Mouse (Mus musculus) stomach, postnatal 0 days (tissue): ENCODE data around the gene Map7. TPM values are rescaled to one million over a fixed set of nuclear protein-coding genes. Genes with fewer than 3 reads are reported as not detected.
A peak's percentile ranks its signal among the peaks of the same experiment; 100 is the strongest.

ENCODE experiments used
- ATAC-seq: fragments of 200-750 bp; cut with Nextera tagmentation; 2 replicates; pipeline ENCODE4 v1.8.0; 2017; ENCODE audit not compliant: low FRiP score, low TSS enrichment
- DNase-seq: peaks from one replicate; pipeline ENCODE4 v3.0.0-alpha.2; 2016; ENCODE audit warnings: low spot score
- H3K27ac ChIP-seq: fragments of 300-500 bp; sonication (generic); replicated peaks from 2 replicates; pipeline ENCODE4 v1.5.1; 2014; ENCODE audit warnings: mild to moderate bottlenecking, control low read depth
- H3K27me3 ChIP-seq: fragments of 300-500 bp; sonication (generic); 2 replicates; pipeline ENCODE4 v1.6.1; 2014; ENCODE audit warnings: low read length; ENCODE audit not compliant: control insufficient read depth, insufficient read depth
- H3K36me3 ChIP-seq: fragments of 300-500 bp; sonication (generic); 2 replicates; pipeline ENCODE4 v1.6.1; 2014; ENCODE audit warnings: low read length, mixed read lengths; ENCODE audit not compliant: control insufficient read depth, insufficient read depth
- H3K4me1 ChIP-seq: fragments of 300-500 bp; sonication (generic); replicated peaks from 2 replicates; pipeline ENCODE4 v1.6.1; 2014; ENCODE audit warnings: antibody characterized with exemption; ENCODE audit not compliant: control insufficient read depth, insufficient read depth
- H3K4me2 ChIP-seq: fragments of 300-500 bp; sonication (generic); replicated peaks from 2 replicates; pipeline ENCODE4 v1.6.1; 2014; ENCODE audit warnings: low read depth, mild to moderate bottlenecking, control low read depth, moderate library complexity
- H3K4me3 ChIP-seq: fragments of 300-500 bp; sonication (generic); 2 replicates; pipeline ENCODE4 v1.5.1; 2014; ENCODE audit warnings: low read depth, low read length, control low read depth
- H3K9ac ChIP-seq: fragments of 300-500 bp; sonication (generic); 2 replicates; pipeline ENCODE4 v1.6.1; 2014; ENCODE audit warnings: mild to moderate bottlenecking, low read length, control low read depth, mixed read lengths
- H3K9me3 ChIP-seq: fragments of 300-500 bp; sonication (generic); 2 replicates; pipeline ENCODE4 v1.6.1; 2016; ENCODE audit warnings: low read length; ENCODE audit not compliant: control insufficient read depth
- CTCF ChIP-seq: IDR thresholded peaks from 2 replicates; pipeline ENCODE4 v1.5.1; 2016; ENCODE audit warnings: antibody characterized with exemption, low read depth, mild to moderate bottlenecking, moderate library complexity
- EP300 ChIP-seq: optimal IDR thresholded peaks from 2 replicates; pipeline ENCODE3; 2016; ENCODE audit warnings: antibody characterized with exemption
- WGBS: fragments of 180-500 bp; shearing (Covaris S2); extraction: QIAGEN DNeasy Blood & Tissue Kit; methylation state at CpG from one replicate; pipeline ENCODE4 v1.1.7; 2014; 5-methylcytosine and 5-hydroxymethylcytosine counted together
- polyA plus RNA-seq: library from polyadenylated mRNA; unstranded; fragments of >200 nt; fragmentation: Nextera tagmentation; extraction: Ambion mirVana; gene quantifications from 2 replicates; pipeline ENCODE4 v1.2.1, GENCODE M21; 2015

The Map7 gene
- polyA plus RNA-seq, 1 experiment from 2014 or later: 23.0 TPM

- H3K9ac ChIP-seq: no peak overlapping the region
- H3K36me3 ChIP-seq: no peaks in the 10 kb centered on the region
- no peaks in the 10 kb centered on the region for H3K9me3 ChIP-seq
- TF ChIP-seq EP300: no peak
- no peak for TF ChIP-seq CTCF
- 73% methylated on average over 8 of the region's 8 CpGs for WGBS
- H3K27me3 ChIP-seq: no peaks in the 10 kb centered on the region
- no peak overlapping the region for H3K4me3 ChIP-seq
- H3K4me2 ChIP-seq: no peak overlapping the region
- H3K4me1 ChIP-seq: 0 out of 2 replicates have a peak, but pooled peaks cover 2% of the 10 kb centered on the region
- H3K27ac ChIP-seq: no peak overlapping the region
- ATAC-seq: no peak
- DNase-seq: no peak
Observed at GRCm38 (mm10) chr10:20219538-20219937, 71.3 kb downstream of the Map7 start.

GRCm38 (mm10) chr10:20220443-20221071 is 72.3 kb downstream of the Map7 start:
- Histone ChIP-seq H3K36me3 (no peaks in the 10 kb centered on the region), H3K4me3 (no peak overlapping the region), H3K4me2 (no peak overlapping the region), H3K4me1 (0 out of 2 replicates have a peak, but pooled peaks cover 2% of the 10 kb centered on the region), H3K9ac (no peak overlapping the region), H3K9me3 (no peaks in the 10 kb centered on the region), H3K27ac (0 out of 2 replicates have a peak overlapping the region, but pooled peaks have one; percentile 13), H3K27me3 (no peaks in the 10 kb centered on the region)
- TF ChIP-seq EP300 (no peak), CTCF (no peak)
- ATAC-seq: peak; percentile 80
- DNase-seq: peak; percentile 60
- 26% methylated on average over 10 of the region's 10 CpGs for WGBS

- Histone ChIP-seq H3K9me3 (no peaks in the 10 kb centered on the region), H3K36me3 (no peaks in the 10 kb centered on the region), H3K4me3 (no peak overlapping the region), H3K4me2 (no peak overlapping the region), H3K27ac (no peak overlapping the region), H3K9ac (no peak overlapping the region), H3K4me1 (0 out of 2 replicates have a peak, but pooled peaks cover 2% of the 10 kb centered on the region), H3K27me3 (no peaks in the 10 kb centered on the region)
- TF ChIP-seq EP300: no peak
- TF ChIP-seq CTCF: no peak
- ATAC-seq (no peak), DNase-seq (no peak)
- WGBS: 82% methylated on average over 4 of the region's 4 CpGs
Observed at GRCm38 (mm10) chr10:20222011-20222410, 73.7 kb downstream of the Map7 start.

GRCm38 (mm10) chr10:20226728-20227127 is 78.5 kb downstream of the Map7 start:
- no peak overlapping the region for H3K27ac ChIP-seq
- no peaks in the 10 kb centered on the region for H3K27me3 ChIP-seq
- no peak overlapping the region for H3K4me2 ChIP-seq
- no peak for TF ChIP-seq EP300
- no peak for TF ChIP-seq CTCF
- no peak for DNase-seq
- no peak for ATAC-seq
- H3K9me3 ChIP-seq: no peaks in the 10 kb centered on the region
- no peaks in the 10 kb centered on the region for H3K4me1 ChIP-seq
- no peak overlapping the region for H3K4me3 ChIP-seq
- WGBS: 59% methylated on average over 4 of the region's 4 CpGs
- no peak overlapping the region for H3K9ac ChIP-seq
- no peaks in the 10 kb centered on the region for H3K36me3 ChIP-seq

GRCm38 (mm10) chr10:20230026-20230425 is 81.8 kb downstream of the Map7 start:
- no peak overlapping the region for H3K27ac ChIP-seq
- TF ChIP-seq CTCF: no peak
- TF ChIP-seq EP300: no peak
- H3K9ac ChIP-seq: no peak overlapping the region
- no peaks in the 10 kb centered on the region for H3K36me3 ChIP-seq
- no peak overlapping the region for H3K4me2 ChIP-seq
- no peak for DNase-seq
- 69% methylated on average over 5 of the region's 5 CpGs for WGBS
- no peaks in the 10 kb centered on the region for H3K27me3 ChIP-seq
- H3K4me1 ChIP-seq: no peaks in the 10 kb centered on the region
- no peak for ATAC-seq
- H3K4me3 ChIP-seq: no peak overlapping the region
- H3K9me3 ChIP-seq: no peaks in the 10 kb centered on the region

- 80% methylated on average over 10 of the region's 10 CpGs for WGBS
- Histone ChIP-seq H3K27me3 (no peaks in the 10 kb centered on the region), H3K9me3 (no peaks in the 10 kb centered on the region), H3K36me3 (no peaks in the 10 kb centered on the region), H3K4me1 (no peaks in the 10 kb centered on the region), H3K4me2 (no peak overlapping the region), H3K9ac (no peak overlapping the region), H3K4me3 (no peak overlapping the region), H3K27ac (no peak overlapping the region; the same call in 1 of the 2 replicates)
- TF ChIP-seq EP300 (no peak), CTCF (no peak)
- DNase-seq (peak; percentile 54), ATAC-seq (peak; percentile 89)
Observed at GRCm38 (mm10) chr10:20233451-20233850, 85.2 kb downstream of the Map7 start.
